Mouse (Mus musculus) heart, postnatal 0 days (tissue): Measurements from ENCODE around the gene 2410141K09Rik. TPM values are rescaled to one million over a fixed set of nuclear protein-coding genes. Genes with fewer than 3 reads are reported as not detected.
"Not testable (repeated sequence)": the region's sequence is repeated elsewhere in the genome, so short reads cannot be mapped to it uniquely, and the experiment has no call there.

Experiments used
- ATAC-seq: fragments of 200-750 bp; cut with Nextera tagmentation; 2 replicates; pipeline ENCODE4 v1.8.0; 2017; ENCODE audit warnings: low read depth, moderate number of reproducible peaks, moderate library complexity; ENCODE audit not compliant: insufficient read depth
- DNase-seq: peaks from one replicate; pipeline ENCODE4 v3.0.0-alpha.2; 2016; ENCODE audit warnings: low spot score
- H3K27ac ChIP-seq: fragments of 300-500 bp; sonication (generic); 2 replicates; pipeline ENCODE4 v1.5.1; 2014; ENCODE audit warnings: low read depth, mild to moderate bottlenecking
- H3K27me3 ChIP-seq: fragments of 300-500 bp; sonication (generic); 2 replicates; pipeline ENCODE4 v1.6.1; 2014; ENCODE audit warnings: low read length, mixed read lengths; ENCODE audit not compliant: control insufficient read depth, insufficient read depth
- H3K36me3 ChIP-seq: fragments of 300-500 bp; sonication (generic); replicated peaks from 2 replicates; pipeline ENCODE4 v1.6.1; 2014; ENCODE audit warnings: low read length, mixed read lengths; ENCODE audit not compliant: control insufficient read depth, insufficient read depth
- H3K4me1 ChIP-seq: fragments of 300-500 bp; sonication (generic); 2 replicates; pipeline ENCODE4 v1.6.1; 2014; ENCODE audit warnings: antibody characterized with exemption; ENCODE audit not compliant: control insufficient read depth, insufficient read depth
- H3K4me2 ChIP-seq: fragments of 300-500 bp; sonication (generic); 2 replicates; pipeline ENCODE4 v1.6.1; 2014; ENCODE audit warnings: low read depth, mild to moderate bottlenecking, low read length, moderate library complexity
- H3K4me3 ChIP-seq: fragments of 300-500 bp; sonication (generic); 2 replicates; pipeline ENCODE4 v1.5.1; 2014; ENCODE audit warnings: low read depth, low read length
- H3K9ac ChIP-seq: fragments of 300-500 bp; sonication (generic); replicated peaks from 2 replicates; pipeline ENCODE4 v1.6.1; 2014; ENCODE audit warnings: low read depth, low read length, mixed read lengths
- H3K9me3 ChIP-seq: fragments of 300-500 bp; sonication (generic); replicated peaks from 2 replicates; pipeline ENCODE4 v1.6.1; 2016; ENCODE audit warnings: low read length; ENCODE audit not compliant: control insufficient read depth
- WGBS: fragments of 180-500 bp; shearing (Covaris S2); extraction: QIAGEN DNeasy Blood & Tissue Kit; methylation state at CpG from one replicate; pipeline ENCODE4 v1.1.7; 2014; 5-methylcytosine and 5-hydroxymethylcytosine counted together
- polyA plus RNA-seq: library from polyadenylated mRNA; unstranded; fragments of >200 nt; fragmentation: Nextera tagmentation; extraction: Ambion mirVana; gene quantifications from 2 replicates; pipeline ENCODE4 v1.2.1, GENCODE M21; 2015
- total RNA-seq: library from RNA; depleted of rRNA; stranded (reverse); fragments of >200 nt; gene quantifications from 2 replicates; pipeline ENCODE4 v1.2.3, GENCODE M21; 2014; ENCODE audit warnings: low replicate concordance; rRNA removed

2410141K09Rik gene
- total RNA-seq (not detected in 2 replicates), polyA plus RNA-seq (not detected in 2 replicates)

GRCm38 (mm10) chr13:66441018-66441417 is at the start of gene 2410141K09Rik:
2410141K09Rik (minus strand) TSS chr13:66441118.
- H3K4me1 ChIP-seq, H3K27me3 ChIP-seq, ATAC-seq, H3K4me2 ChIP-seq, H3K9me3 ChIP-seq, H3K9ac ChIP-seq, H3K27ac ChIP-seq, DNase-seq, H3K36me3 ChIP-seq, H3K4me3 ChIP-seq: not testable (repeated sequence)
- no CpG with 5 or more reads among the region's 6 CpGs for WGBS

GRCm38 (mm10) chr13:66426858-66427257 is 14.1 kb downstream of the 2410141K09Rik start:
- not testable (repeated sequence) for H3K9me3 ChIP-seq, H3K4me1 ChIP-seq, ATAC-seq, H3K27ac ChIP-seq, H3K4me3 ChIP-seq, H3K9ac ChIP-seq, DNase-seq, H3K4me2 ChIP-seq, H3K36me3 ChIP-seq, H3K27me3 ChIP-seq
- no CpG with 5 or more reads among the region's 5 CpGs for WGBS

- no CpG with 5 or more reads among the region's 2 CpGs for WGBS
- not testable (repeated sequence) for H3K4me2 ChIP-seq, H3K9ac ChIP-seq, H3K4me1 ChIP-seq, H3K36me3 ChIP-seq, H3K9me3 ChIP-seq, H3K27me3 ChIP-seq, H3K4me3 ChIP-seq, H3K27ac ChIP-seq, ATAC-seq, DNase-seq
These were observed 26.0 kb downstream of the 2410141K09Rik start for GRCm38 (mm10) chr13:66414962-66415361.

Other genes starting within 250 kb of the 2410141K09Rik start
- gene Gm10772, start 213.5 kb downstream of the 2410141K09Rik start, total RNA-seq: not detected in 2 replicates
- not detected in 2 replicates for gene Gm10772, start 213.5 kb downstream of the 2410141K09Rik start, polyA plus RNA-seq